Mouse (Mus musculus) v-Abl transformed pro-B cells (cell line): ENCODE measurements at regions not wholly inside any gene's neighbourhood (a gene's known extent, or its start where the extent isn't known, plus 50 kb on each side); places are given as distances from the start of the nearest gene placed in this dataset.

Experiments
- in situ Hi-C, 2 experiments: fragments of 400-800 bp; cut with MboI; formaldehyde crosslinking; loops; one replicate each; pipeline ENCODE4 v1.15.1; 2025; ENCODE audit not compliant: unreplicated experiment in 2 of 2

- in situ Hi-C loops = no loop called here
Measured at GRCm38 (mm10) chr13:119117906-119118305, 310.5 kb upstream of the Paip1 start.

GRCm38 (mm10) chr13:119118382-119118781 lies 310.0 kb upstream of the Paip1 start:
- in situ Hi-C loops = no loop called here

GRCm38 (mm10) chr13:119140436-119140835 lies 288.0 kb upstream of the Paip1 start:
- in situ Hi-C loops = no loop called here

- in situ Hi-C loops = no loop called here
Measured at GRCm38 (mm10) chr13:119143351-119143750, 285.1 kb upstream of the Paip1 start.

DNA sequence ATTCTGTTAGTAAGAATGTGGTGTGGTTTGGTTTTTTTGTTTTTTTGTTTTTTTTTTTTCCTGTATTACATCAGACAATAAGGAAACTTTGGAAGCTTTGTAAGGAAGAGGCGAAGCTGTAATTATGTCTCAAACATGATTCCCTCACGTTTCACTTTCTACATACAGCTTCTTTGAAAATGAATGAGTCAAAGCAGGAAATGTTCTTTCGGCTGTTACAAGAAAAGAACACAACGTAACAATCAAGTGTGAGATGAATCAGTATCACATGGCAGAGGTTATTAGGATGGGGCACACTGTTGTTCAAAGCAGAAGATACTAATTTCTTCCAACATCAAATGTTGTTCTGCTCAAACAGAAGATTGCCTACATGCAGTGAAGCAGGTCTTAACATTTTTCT lies 282.7 kb upstream of the Paip1 start:
- in situ Hi-C loops = no loop called here

DNA sequence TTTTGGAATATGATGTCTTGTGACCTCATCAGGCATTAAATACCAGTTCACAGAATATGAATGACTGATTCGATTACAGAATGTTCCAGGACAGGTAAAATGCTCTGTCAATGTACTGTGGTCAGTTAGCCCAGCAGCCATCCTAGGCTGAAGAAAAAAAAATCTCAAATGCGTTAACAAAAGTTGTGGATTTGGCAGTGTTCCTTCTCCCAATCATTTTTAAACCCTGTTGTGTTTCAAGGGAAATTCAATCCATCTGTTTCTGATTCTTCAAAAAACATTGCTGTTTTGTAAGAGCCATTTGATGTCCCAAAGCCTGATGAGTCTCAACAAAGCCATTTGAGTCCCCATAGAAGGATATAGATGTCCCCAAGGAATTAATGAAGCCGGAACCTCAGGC lies 280.7 kb upstream of the Paip1 start:
- in situ Hi-C loops = no loop called here

- in situ Hi-C loops = no loop called here
Measured at GRCm38 (mm10) chr13:119149141-119149540, 279.3 kb upstream of the Paip1 start.

- in situ Hi-C loops = no loop called here
Measured at GRCm38 (mm10) chr13:119150847-119151548, 277.4 kb upstream of the Paip1 start.

DNA sequence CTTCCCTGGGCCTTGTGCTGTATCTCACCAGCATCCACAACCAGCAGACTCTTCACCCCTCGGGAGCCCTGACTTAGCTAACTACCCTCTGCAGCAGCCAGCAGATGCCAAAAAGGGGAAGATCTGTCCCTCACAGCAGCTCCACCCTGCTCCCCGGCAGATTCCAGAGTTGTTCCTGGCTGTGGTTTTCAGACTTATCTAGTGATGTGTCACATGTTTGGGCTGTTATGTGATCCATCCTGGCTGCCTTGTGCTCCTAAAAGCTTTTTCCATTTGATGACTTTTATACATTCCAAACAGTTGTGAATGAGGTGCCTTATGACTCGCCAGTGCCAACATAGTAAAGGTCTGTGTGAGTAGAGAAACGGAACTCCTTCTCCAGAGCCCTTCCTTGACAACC lies 250.6 kb upstream of the Paip1 start:
- in situ Hi-C loops = no loop called here

DNA sequence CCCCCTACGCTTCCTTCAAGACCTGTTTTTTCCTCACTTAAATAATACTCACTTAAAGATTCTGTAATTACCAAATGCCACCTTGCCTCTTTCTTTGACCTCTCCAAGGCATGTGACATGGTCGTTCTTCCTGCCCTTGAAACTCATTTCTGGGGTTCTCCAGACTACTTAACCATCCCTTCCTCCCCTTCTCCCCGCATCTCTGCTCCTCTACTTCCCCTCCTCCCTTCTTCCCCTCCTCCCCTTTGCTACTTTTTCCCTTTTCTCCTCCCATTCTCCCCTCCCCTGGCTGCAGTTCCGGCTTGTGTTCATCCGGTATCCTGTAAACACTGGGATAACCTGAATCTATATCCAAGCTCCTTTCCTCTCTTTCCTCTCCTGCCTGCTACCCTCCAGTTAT lies 250.2 kb upstream of the Paip1 start:
- in situ Hi-C loops = no loop called here

DNA sequence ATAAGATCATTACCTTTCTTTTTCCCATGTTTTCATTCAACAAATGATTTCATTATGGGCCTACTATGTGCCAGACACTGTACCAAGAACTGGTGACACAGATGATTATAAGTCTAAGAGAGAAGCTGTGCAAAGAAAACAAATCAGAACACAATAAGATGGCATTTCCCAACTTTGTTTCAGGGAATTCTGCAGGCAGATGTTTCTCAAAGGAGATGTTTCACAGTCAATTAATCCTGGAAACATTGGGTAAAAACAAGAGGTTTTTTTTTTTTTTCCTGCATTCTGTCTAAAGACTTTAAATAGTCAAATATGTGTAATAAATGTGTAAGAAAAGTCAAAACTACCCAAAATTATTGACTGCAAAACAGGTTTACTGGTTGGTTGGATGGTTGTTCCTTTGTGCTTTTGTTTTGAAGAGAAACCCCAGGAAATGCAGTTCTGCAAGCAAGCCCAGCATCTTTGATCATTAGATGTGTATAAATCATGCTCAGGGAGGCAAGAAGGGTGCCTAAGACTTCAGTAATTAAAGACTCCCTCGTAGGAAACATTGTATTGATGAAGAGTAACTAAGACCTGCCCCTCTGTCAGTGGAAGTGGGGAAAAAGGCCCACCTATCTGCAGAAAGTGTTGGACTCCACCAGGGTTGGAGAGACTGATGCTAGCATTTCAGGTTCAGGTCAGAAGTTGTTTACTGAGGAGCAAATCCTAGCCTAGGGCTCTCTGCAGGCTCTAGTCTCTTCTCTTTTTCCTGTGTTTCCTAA lies 249.1 kb upstream of the Paip1 start:
- in situ Hi-C loops = no loop called here

DNA sequence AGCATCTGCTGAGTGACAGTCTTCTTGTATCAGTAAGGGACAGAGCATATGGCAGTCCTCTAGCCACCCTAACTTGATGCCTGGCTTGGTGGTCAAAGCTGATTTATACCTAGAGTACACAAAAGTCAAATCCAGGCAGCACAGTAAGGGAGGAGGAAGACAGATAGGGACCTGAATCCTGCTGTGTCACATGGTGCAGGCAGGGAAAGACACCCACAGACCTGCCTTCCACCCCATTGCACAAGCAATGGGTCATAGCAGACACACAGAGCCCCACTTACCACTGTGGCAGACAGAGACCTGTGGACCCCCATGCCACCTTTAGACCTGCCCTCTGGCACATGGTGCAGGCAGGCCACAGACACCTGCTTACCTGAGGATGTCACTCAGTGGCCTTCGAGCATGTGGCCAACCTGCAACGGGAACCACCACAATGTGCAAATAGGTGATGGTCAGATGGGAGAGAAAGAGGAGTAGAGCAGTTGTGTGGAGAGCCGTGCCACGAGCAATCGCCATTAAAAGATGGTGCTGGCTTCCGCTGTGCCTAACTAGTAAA lies 244.0 kb upstream of the Paip1 start:
- in situ Hi-C loops = no loop called here

DNA sequence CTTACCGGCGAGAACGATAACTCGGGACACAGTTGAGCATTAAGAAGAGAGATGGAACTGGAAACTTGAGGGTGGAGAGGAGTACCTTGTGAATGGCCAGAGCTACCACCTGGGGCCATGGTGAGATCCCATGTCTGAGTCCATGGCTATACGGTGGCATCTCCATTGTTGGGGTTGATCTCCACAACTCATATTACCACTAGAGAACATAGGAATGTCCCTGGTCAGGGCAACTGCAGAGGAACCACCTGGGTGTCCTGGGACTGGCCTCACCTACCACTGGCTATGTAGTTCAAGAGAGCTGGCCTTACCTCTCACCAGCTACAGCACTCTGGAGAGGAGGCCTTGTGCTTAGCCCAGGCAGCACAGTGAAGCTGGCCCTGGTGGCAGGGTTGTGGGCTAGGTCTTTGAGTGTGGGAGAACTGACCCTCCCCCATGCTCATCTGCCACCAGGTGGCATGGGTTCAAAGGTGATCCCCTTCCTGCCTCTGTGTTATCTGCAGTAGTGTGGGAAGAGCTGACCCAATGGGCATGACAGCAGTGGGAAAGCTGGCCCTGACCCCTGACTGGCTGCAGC lies 242.7 kb upstream of the Paip1 start:
- in situ Hi-C loops = no loop called here

- in situ Hi-C loops = no loop called here
Measured at GRCm38 (mm10) chr13:119231556-119231955, 196.8 kb upstream of the Paip1 start.

DNA sequence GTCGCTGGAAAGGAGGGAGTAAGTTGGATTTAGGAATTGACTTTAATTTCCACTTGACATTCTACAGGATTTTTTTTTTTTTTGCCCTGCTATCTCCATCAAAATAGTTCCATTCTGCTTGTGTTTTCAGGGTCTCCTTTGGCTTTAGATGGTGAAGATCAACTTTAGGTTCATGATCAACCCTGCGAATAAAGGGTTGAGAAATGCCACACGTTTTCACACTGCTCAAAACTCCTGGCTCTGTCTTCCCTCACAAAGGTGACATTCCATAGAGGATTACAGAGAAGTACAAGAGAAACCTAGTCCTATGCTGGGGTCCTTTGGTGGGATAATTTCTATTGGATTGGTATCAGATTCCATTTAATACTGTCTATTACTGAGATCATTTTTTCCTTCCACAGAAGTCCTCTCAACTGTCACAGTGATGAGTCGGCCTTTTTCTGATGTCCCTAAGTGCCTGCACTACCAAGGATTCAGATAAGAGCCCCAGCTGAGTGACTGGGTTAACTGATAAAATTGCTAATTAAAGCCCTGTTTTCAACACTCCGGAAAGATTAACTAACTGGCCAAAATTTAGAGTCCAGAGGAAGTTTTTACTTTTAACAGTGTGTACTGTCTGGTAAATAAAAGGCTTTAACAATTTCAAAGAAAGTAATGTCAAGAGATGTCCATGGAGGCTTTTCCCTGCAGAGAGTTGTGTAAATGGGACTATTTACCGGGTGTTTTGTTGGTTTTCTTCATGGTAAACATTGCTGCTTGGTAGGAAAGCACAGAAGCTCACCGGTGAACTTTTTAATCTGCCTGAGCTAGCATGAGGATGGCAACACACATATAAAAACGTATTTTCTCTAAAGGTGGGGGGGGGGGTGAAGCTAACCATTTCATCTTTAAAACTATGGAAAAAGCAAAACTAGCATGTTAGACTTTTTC lies 196.0 kb upstream of the Paip1 start:
- in situ Hi-C loops = no loop called here

GRCm38 (mm10) chr13:119233030-119233385 lies 195.4 kb upstream of the Paip1 start:
- in situ Hi-C loops = no loop called here

DNA sequence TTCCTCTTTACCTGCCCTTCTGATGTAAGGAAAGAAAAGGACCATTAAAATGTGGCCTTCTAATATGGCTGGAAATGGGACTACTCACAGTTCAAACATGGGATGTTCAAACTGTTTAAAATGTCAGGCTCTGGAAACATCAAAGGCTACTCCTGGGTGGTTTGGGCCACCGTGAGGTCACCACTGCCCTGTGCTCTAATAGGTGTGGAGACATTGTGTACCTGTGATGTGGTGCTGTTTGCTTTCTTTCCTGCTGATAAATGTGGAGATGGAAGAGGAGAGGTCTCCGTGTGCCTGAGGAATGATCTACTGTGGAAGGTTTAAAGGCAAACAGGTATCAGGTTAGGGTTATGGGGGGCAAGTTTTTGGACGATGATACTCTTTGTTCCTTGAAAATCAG lies 194.5 kb upstream of the Paip1 start:
- in situ Hi-C loops = no loop called here

- in situ Hi-C loops = no loop called here
Measured at GRCm38 (mm10) chr13:119242358-119242757, 186.0 kb upstream of the Paip1 start.

DNA sequence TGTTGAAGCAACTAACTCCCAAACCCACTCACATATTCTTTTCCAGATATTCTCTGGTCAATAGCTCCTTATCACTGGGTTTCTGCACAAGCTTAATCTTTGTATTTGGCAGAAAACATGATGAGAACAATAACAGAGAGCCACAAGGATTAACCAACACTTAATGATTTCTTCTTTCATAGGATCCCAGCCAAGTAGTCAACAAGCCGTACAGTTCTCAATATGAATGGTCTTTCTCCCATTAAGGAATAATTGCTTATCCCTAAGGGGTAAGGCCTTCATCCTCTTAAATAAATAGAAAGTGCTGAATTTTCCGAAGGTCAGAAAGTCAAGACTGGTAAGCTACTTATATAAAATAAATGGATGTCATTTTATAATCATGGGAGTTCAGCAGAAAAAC lies 181.3 kb upstream of the Paip1 start:
- in situ Hi-C loops = no loop called here

- in situ Hi-C loops = no loop called here
Measured at GRCm38 (mm10) chr13:119252006-119252405, 176.4 kb upstream of the Paip1 start.

DNA sequence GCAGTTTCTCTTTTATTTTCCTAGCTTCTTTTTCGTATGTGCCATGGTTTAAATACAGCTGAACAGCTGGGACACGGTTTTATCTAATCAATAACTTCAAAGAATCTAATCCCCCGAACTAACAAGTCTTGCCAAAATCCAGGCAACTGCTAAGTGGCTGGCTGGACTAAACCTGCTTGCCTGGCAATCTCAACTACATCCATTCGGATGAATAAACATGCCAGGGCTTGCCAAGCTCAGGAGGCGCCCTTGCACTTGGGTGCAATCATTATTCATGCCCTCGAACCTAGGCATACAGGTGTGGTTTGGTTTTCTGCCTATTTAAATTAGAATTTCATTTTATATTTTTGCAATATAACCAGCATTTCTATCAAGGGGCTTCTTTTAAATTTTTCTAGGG lies 172.1 kb upstream of the Paip1 start:
- in situ Hi-C loops = no loop called here
